Mouse (Mus musculus): ENCODE data around the gene Olfr137. TPM values are rescaled to one million over a fixed set of nuclear protein-coding genes. Genes with fewer than 3 reads are reported as not detected.

The Olfr137 gene
- polyA plus RNA-seq (2016; fragmentation: Nextera tagmentation; extraction: Ambion mirVana): not detected in 2 replicates

- no peaks in the 10 kb centered on the region for H3K36me3 ChIP-seq
- no peak within 1 kb of the TSS for H3K4me2 ChIP-seq
- no peak within 1 kb of the TSS for H3K9ac ChIP-seq
- H3K4me1 ChIP-seq (replicated peaks): no peaks in the 10 kb centered on the region
- H3K9me3 ChIP-seq (replicated peaks): peaks cover 13% of the 10 kb centered on the region
- ATAC-seq (ENCODE audit: insufficient number of reproducible peaks, low FRiP score): no peak
- no peak within 1 kb of the TSS for H3K4me3 ChIP-seq
- H3K27me3 ChIP-seq (replicated peaks): no peaks in the 10 kb centered on the region
- H3K27ac ChIP-seq (ENCODE audit: poor library complexity, severe bottlenecking): no peak within 1 kb of the TSS
Measured at GRCm38 (mm10) chr17:38307470-38307869, at the start of gene Olfr137. Gene Olfr137, minus strand, starts transcription at chr17:38307570.

GRCm38 (mm10) chr17:38329531-38329930, 22.2 kb upstream of the Olfr137 start, which contains the start of gene Olfr136:
Gene Olfr136, plus strand, starts transcription at chr17:38329831.
- no peak for ATAC-seq (ENCODE audit: insufficient number of reproducible peaks, low FRiP score)
- Histone ChIP-seq H3K9ac (no peak within 1 kb of the TSS), H3K27me3 (replicated peaks) (no peaks in the 10 kb centered on the region), H3K4me3 (no peak within 1 kb of the TSS), H3K36me3 (no peaks in the 10 kb centered on the region), H3K27ac (ENCODE audit: poor library complexity, severe bottlenecking) (no peak within 1 kb of the TSS), H3K9me3 (replicated peaks) (peaks cover 15% of the 10 kb centered on the region), H3K4me1 (replicated peaks) (no peaks in the 10 kb centered on the region), H3K4me2 (no peak within 1 kb of the TSS)

- ATAC-seq (ENCODE audit: insufficient number of reproducible peaks, low FRiP score): no peak
- 0 out of 2 replicates have a peak, but pooled peaks cover 5% of the 10 kb centered on the region for H3K9me3 ChIP-seq (replicated peaks)
- H3K27ac ChIP-seq (ENCODE audit: poor library complexity, severe bottlenecking): no peak within 1 kb of the TSS
- no peaks in the 10 kb centered on the region for H3K36me3 ChIP-seq
- WGBS: 61% methylated on average over 1 of the region's 1 CpGs
- no peaks in the 10 kb centered on the region for H3K4me1 ChIP-seq (replicated peaks)
- H3K27me3 ChIP-seq (replicated peaks): no peaks in the 10 kb centered on the region
- H3K4me3 ChIP-seq: no peak within 1 kb of the TSS
- no peak within 1 kb of the TSS for H3K4me2 ChIP-seq
- H3K9ac ChIP-seq: no peak within 1 kb of the TSS
Measured at GRCm38 (mm10) chr17:38260735-38261134, 46.6 kb downstream of the Olfr137 start, which contains the start of gene Olfr138. Gene Olfr138, plus strand, starts transcription at chr17:38261035.

Other genes with a start within 250 kb of the Olfr137 start
- gene Olfr129, start 247.5 kb downstream of the Olfr137 start, polyA plus RNA-seq (2016; fragmentation: Nextera tagmentation; extraction: Ambion mirVana): not detected in 2 replicates
- not detected in 2 replicates for gene Olfr130, start 243.6 kb downstream of the Olfr137 start, polyA plus RNA-seq (2016; fragmentation: Nextera tagmentation; extraction: Ambion mirVana)
- not detected in 2 replicates for gene Olfr131, start 218.9 kb downstream of the Olfr137 start, polyA plus RNA-seq (2016; fragmentation: Nextera tagmentation; extraction: Ambion mirVana)
- gene Olfr132, start 173.0 kb downstream of the Olfr137 start, polyA plus RNA-seq (2016; fragmentation: Nextera tagmentation; extraction: Ambion mirVana): not detected in 2 replicates
- not detected in 2 replicates for gene Olfr133, start 162.3 kb downstream of the Olfr137 start, polyA plus RNA-seq (2016; fragmentation: Nextera tagmentation; extraction: Ambion mirVana)
- gene Olfr134, start 136.2 kb downstream of the Olfr137 start, polyA plus RNA-seq (2016; fragmentation: Nextera tagmentation; extraction: Ambion mirVana): not detected in 2 replicates
- gene Olfr135, start 103.2 kb downstream of the Olfr137 start, polyA plus RNA-seq (2016; fragmentation: Nextera tagmentation; extraction: Ambion mirVana): not detected in 2 replicates
- gene Olfr138, start 46.5 kb downstream of the Olfr137 start, polyA plus RNA-seq (2016; fragmentation: Nextera tagmentation; extraction: Ambion mirVana): not detected in 2 replicates
- not detected in 2 replicates for gene Olfr136, start 22.3 kb upstream of the Olfr137 start, polyA plus RNA-seq (2016; fragmentation: Nextera tagmentation; extraction: Ambion mirVana)
- not detected in 2 replicates for gene Esp36, start 112.6 kb upstream of the Olfr137 start, polyA plus RNA-seq (2016; fragmentation: Nextera tagmentation; extraction: Ambion mirVana)
- gene Esp34, start 246.6 kb upstream of the Olfr137 start, polyA plus RNA-seq (2016; fragmentation: Nextera tagmentation; extraction: Ambion mirVana): not detected in 2 replicates